Mouse (Mus musculus) spleen, postnatal 10 days (tissue): ENCODE results near the gene Agbl2.

Experiments used
- DNase-seq, 2 experiments: peaks; one replicate each; pipeline ENCODE4 v3.0.0; 2021 to 2022; ENCODE audit warnings: low spot score in 2 of 2

Agbl2 gene

GRCm38 (mm10) chr2:90871180-90871961, 88.8 kb downstream of the Agbl2 start:
- DNase-seq: no peak

GRCm38 (mm10) chr2:90874025-90874424, 91.5 kb downstream of the Agbl2 start:
- no peak for DNase-seq

DNA sequence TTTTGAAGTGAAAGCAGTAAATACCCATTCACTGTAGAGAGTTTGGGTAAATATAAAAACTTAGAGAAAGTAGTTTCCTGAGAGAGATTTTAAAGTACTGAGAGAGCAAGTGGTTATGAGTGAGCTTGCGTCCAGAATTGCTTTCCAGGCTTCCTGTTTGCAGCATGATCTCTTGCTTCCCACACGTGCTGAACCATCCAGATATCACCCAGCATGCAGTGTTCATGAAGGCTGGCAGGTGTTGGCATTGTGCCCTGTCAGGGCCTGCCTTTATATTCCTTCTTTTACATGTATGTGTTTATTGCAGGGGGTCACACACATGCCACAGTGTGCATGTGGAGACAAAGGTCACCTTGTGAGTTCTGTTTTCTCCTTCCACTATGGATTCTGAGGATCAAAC, 92.7 kb downstream of the Agbl2 start:
- no peak for DNase-seq

DNA sequence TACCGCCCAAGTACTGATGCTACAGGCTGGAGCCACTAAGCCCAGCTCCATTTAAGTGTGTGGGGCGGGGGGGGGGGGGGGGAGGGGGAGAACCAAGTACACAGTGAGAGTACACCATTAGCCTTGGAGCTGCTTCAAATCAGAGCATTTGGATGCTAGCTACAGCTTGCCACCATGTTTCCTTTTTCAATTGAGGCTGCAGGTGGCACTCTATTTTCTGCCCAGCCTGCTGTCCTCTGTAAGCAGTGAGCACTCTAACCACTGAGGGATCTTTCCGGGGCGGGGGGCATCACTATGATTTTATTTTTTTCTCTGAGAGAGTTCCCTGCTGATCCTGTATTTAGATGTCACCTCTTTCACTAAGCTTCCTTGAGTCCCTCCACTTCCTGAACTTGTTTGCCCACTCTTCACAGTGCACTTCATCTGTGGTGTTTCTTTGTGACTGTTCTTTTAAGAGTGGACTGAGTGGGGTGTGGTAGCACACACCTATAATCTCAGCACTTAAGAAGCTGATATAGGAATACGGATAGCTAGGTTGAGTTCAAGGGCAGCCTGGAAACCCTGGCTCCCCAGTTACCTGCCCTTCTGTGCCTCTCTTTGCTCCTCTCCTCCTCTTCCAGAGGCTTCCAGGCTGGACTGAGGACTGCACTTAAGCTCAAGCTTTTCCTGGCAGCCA, 95.2 kb downstream of the Agbl2 start:
- DNase-seq: no peak

- no peak for DNase-seq
Observed at GRCm38 (mm10) chr2:90879419-90879818, 96.9 kb downstream of the Agbl2 start.

DNA sequence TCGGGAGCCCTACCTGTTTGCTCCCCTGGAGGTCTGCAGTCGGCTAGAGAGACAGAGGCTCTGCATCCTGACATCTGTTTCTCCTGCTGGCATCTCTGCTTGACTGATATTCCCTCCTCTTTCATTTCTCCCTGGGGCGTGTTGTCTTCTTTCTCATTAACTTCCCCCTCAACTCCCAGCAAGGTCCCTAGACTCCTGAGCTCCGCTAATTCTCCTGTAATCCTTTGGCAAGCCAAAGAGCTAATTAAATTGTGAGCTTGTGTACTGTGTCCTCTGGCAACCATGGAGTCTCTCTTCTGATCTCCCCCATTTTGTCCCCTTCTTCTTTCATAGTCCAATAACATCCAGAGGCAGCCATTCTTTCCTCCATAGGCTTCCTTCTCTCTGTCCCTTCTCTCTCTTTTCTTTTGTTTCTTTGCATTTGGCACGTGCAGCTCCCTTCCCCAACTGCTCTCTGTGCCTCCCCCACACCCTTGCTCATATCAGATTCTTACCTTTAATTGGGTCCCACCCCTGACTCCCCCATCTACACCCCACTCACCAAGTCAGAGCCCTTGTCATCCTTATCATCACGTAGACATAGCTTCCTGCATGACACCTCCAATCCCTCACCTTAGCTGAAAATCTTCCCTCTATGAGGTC, 97.7 kb downstream of the Agbl2 start:
- DNase-seq: no peak

DNA sequence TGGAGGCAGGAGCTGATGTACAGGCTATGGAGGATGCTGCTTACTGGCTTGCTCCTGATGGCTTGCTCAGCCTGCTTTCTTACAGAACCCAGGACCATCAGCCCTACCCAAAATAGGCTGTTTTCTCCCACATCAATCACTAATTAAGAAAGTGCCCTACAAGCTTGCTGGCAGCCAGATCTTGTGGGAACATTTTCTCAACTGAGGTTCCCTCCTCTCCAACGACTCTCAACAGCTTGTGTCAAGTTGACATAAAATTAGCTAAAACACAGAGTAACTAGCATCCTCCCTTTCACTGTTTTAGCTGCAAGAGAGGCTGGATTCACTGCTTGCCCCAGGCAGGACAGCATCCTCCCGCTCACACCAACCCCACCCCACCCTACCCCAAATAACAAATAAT, 99.3 kb downstream of the Agbl2 start:
- DNase-seq: no peak
